Mouse (Mus musculus): Measurements from ENCODE around the gene Dyrk1b. TPM values are rescaled to one million over a fixed set of nuclear protein-coding genes. Genes with fewer than 3 reads are reported as not detected.

Dyrk1b gene
- total RNA-seq (2023) = 10 to 100 TPM; 14.8 to 15.4 TPM

GRCm38 (mm10) chr7:28179228-28179627 lies at the start of gene Dyrk1b:
TSS of gene Dyrk1b (plus strand) at chr7:28179469.

GRCm38 (mm10) chr7:28169489-28170422 lies 9.5 kb upstream of the Dyrk1b start, which contains the start of gene Fbl:
TSS of gene Fbl (plus strand) at chr7:28169710.

Other genes starting within 250 kb of the Dyrk1b start
- gene Zfp780b, start 200.3 kb upstream of the Dyrk1b start, total RNA-seq (2023) = 1 to 10 TPM; 7.3 to 8.5 TPM
- 1 to 10 TPM; 1.9 to 2.8 TPM for gene Zfp850, start 165.4 kb upstream of the Dyrk1b start, total RNA-seq (2023)
- 10 to 100 TPM; 78.9 to 80.8 TPM for gene Psmc4, start 129.4 kb upstream of the Dyrk1b start, total RNA-seq (2023)
- not detected for gene Fcgbp, start 108.2 kb upstream of the Dyrk1b start, total RNA-seq (2023)
- gene 9530053A07Rik, start 50.0 kb upstream of the Dyrk1b start, total RNA-seq (2023) = not detected
- 100 to 1,000 TPM; 127 to 139 TPM for gene Fbl, start 9.8 kb upstream of the Dyrk1b start, total RNA-seq (2023)
- gene Eid2, start 88.4 kb downstream of the Dyrk1b start, total RNA-seq (2023) = 1 to 10 TPM; 1.6 to 2.3 TPM
- gene Eid2b, start 98.3 kb downstream of the Dyrk1b start, total RNA-seq (2023) = 1 to 10 TPM; 6.0 to 7.1 TPM
- not detected for gene Selenov, start 111.7 kb downstream of the Dyrk1b start, total RNA-seq (2023)
- not detected for gene Dll3, start 122.8 kb downstream of the Dyrk1b start, total RNA-seq (2023)
- gene Timm50, start 132.6 kb downstream of the Dyrk1b start, total RNA-seq (2023) = 10 to 100 TPM; 28.9 to 29.0 TPM
- gene Supt5, start 159.3 kb downstream of the Dyrk1b start, total RNA-seq (2023) = 100 to 1,000 TPM; 118 to 123 TPM
- gene Rps16, start 171.2 kb downstream of the Dyrk1b start, total RNA-seq (2023) = 1,000 to 10,000 TPM; 1,784 to 1,904 TPM
- gene Plekhg2, start 193.1 kb downstream of the Dyrk1b start, total RNA-seq (2023) = 10 to 100 TPM; 38.7 to 42.8 TPM
- 1,000 to 10,000 TPM; 3,101 to 3,326 TPM for gene Zfp36, start 200.8 kb downstream of the Dyrk1b start, total RNA-seq (2023)
- 10 to 100 TPM; 15.0 to 18.4 TPM for gene Med29, start 213.2 kb downstream of the Dyrk1b start, total RNA-seq (2023)
- gene Paf1, start 213.5 kb downstream of the Dyrk1b start, total RNA-seq (2023) = 100 to 1,000 TPM; 153 to 188 TPM